Mouse (Mus musculus): Measurements from ENCODE around the gene Gm26602. TPM values are rescaled to one million over a fixed set of nuclear protein-coding genes. Genes with fewer than 3 reads are reported as not detected.

The Gm26602 gene
- polyA plus RNA-seq, 1 experiment from 2014 or later, result 0.96 TPM

DNA sequence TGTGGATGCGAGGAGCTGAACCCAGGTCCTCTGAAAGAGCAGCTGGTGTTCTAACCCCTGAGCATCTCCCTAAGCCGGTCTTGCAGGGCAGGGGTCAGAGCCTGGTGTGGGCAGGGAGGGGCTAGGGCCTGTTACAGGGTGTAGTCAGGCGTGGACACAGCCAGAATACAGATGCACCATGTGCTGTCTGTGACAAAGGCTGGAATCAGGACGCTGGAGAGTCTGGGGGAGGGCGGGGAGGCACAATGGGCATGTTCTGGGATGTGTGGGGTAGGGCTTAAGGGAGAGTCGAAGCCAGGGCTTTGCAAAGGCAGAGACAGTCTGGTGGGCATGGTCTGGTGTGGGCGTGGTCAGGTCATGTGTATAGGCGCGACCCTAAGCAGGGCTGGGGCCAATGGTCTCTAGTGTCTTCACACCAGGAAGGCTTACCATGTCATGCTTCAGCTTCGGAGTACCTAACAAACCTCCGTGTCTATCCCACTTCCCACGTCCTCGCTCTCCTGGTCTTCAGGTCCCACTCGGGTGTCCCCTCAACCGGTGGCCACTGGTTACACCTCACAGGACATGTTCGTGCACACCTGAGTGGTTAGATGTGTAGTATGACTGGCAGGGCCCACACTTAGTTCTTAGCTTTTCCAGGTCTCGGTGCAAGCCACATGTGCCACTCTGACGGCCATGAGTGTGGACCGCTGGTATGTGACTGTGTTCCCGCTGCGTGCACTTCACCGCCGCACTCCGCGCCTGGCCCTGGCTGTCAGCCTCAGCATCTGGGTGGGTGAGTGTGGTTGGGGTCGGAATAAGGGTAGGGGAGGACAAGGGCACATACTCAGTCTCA is 9.6 kb downstream of the Gm26602 start:
- Histone ChIP-seq H3K4me3 (replicated peaks) (peak overlapping the region; percentile 34), H3K27ac (no peak overlapping the region), H3K4me1 (peaks cover 69% of the 10 kb centered on the region), H3K9ac (no peak overlapping the region), H3K9me3 (replicated peaks) (no peaks in the 10 kb centered on the region), H3K36me3 (no peaks in the 10 kb centered on the region), H3K4me2 (peak overlapping the region; percentile 57), H3K27me3 (peaks cover 65% of the 10 kb centered on the region)
- 18% methylated on average over 26 of the region's 26 CpGs for WGBS
- 0 out of 2 replicates have a peak, but pooled peaks have one; percentile 5 for ATAC-seq (replicated peaks; ENCODE audit: low FRiP score)

DNA sequence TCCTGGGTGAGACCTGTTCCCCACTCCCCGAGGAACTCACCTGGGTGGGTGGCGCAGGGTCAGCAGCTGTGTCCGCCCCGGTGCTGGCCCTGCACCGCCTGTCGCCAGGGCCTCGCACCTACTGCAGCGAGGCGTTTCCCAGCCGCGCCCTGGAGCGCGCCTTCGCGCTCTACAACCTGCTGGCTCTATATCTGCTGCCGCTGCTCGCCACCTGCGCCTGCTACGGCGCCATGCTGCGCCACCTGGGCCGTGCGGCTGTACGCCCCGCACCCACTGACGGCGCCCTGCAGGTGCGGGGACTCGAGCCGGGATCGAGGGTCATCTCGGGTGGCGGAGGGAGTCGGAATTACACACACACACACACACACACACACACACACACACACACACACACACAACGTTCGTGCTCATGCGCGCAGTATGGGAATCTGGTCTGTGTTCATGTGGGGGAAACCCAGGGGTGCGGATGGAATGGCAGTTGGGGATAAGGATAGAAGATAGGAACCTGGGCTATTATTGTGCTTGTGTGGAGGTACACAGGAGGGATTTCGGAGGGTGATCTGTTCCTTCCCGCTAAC is 10.4 kb downstream of the Gm26602 start, which contains the start of gene R3hdm4:
Gene R3hdm4, minus strand, starts transcription at position 251 of the 578 bp plus-strand sequence.
- Histone ChIP-seq H3K27me3 (peaks cover 65% of the 10 kb centered on the region), H3K4me3 (replicated peaks) (peak within 1 kb of the TSS; percentile 34), H3K9me3 (replicated peaks) (no peaks in the 10 kb centered on the region), H3K27ac (no peak within 1 kb of the TSS), H3K36me3 (no peaks in the 10 kb centered on the region), H3K9ac (peak within 1 kb of the TSS; percentile 35), H3K4me1 (peaks cover 69% of the 10 kb centered on the region), H3K4me2 (peak within 1 kb of the TSS; percentile 57)
- 5% methylated on average over 40 of the region's 41 CpGs for WGBS
- ATAC-seq (replicated peaks; ENCODE audit: low FRiP score), result no peak

DNA sequence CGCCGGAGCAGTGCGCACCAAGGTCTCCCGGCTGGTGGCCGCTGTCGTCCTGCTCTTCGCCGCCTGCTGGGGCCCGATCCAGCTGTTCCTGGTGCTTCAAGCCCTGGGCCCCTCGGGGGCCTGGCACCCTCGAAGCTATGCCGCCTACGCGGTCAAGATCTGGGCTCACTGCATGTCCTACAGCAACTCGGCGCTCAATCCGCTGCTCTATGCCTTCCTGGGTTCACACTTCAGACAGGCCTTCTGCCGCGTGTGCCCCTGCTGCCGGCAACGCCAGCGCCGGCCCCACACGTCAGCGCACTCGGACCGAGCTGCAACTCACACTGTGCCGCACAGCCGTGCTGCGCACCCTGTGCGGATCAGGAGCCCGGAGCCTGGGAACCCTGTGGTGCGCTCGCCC is 10.9 kb downstream of the Gm26602 start:
- H3K9ac ChIP-seq, result peak overlapping the region; percentile 35
- H3K4me1 ChIP-seq, result peaks cover 71% of the 10 kb centered on the region
- peak overlapping the region; percentile 57 for H3K4me2 ChIP-seq
- no peak overlapping the region for H3K27ac ChIP-seq
- peak overlapping the region; percentile 34 for H3K4me3 ChIP-seq (replicated peaks)
- H3K9me3 ChIP-seq (replicated peaks), result no peaks in the 10 kb centered on the region
- WGBS, result under 1% methylated on average over 34 of the region's 34 CpGs
- no peaks in the 10 kb centered on the region for H3K36me3 ChIP-seq
- H3K27me3 ChIP-seq, result peaks cover 65% of the 10 kb centered on the region
- no peak for ATAC-seq (replicated peaks; ENCODE audit: low FRiP score)

DNA sequence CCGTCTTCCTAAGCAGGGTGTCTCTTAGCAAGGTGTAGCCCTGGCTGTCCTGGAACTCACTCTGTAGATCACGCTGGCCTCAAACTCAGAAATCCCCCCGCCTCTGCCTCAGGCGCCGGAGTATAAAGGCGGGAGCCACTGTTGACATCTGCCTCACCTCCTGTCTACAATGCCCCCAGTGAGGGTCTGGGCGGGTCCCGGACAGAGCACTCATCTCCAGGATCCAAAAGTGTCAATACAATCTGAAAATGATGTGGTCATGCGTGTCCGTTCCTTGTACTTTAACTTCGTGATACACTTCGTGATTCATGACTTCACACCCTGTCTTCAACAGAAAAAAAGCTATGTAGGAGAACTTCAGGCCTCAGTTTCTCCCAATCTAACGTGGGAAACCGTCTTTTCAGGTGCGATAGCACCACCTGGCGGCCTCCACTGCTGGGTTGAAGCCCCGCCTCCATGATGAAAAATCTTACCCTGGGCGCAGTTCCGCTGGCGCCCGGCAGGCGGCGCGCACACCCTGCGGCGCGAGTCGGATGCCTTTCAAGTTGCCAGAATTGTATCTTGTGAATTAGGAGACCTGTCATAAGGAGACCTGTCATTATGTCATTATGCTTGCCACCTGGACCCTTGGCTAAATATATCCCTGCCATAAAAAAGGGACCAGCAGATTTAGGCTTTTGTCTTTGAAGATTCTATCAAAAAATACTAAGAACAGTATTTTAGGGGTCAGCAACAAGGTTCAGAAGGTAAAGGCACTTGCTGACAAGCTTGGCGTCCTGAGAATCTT is 14.5 kb downstream of the Gm26602 start:
- H3K9ac ChIP-seq, result no peak overlapping the region
- 11% methylated on average over 29 of the region's 29 CpGs for WGBS
- no peaks in the 10 kb centered on the region for H3K9me3 ChIP-seq (replicated peaks)
- ATAC-seq (replicated peaks; ENCODE audit: low FRiP score), result no peak
- H3K4me3 ChIP-seq (replicated peaks), result peak overlapping the region; percentile 100; the same call in 1 of the 2 replicates
- peak overlapping the region; percentile 90 for H3K4me2 ChIP-seq
- peaks cover 61% of the 10 kb centered on the region for H3K4me1 ChIP-seq
- peaks cover 34% of the 10 kb centered on the region for H3K27me3 ChIP-seq
- no peaks in the 10 kb centered on the region for H3K36me3 ChIP-seq
- H3K27ac ChIP-seq, result peak overlapping the region; percentile 98; the same call in 1 of the 2 replicates

DNA sequence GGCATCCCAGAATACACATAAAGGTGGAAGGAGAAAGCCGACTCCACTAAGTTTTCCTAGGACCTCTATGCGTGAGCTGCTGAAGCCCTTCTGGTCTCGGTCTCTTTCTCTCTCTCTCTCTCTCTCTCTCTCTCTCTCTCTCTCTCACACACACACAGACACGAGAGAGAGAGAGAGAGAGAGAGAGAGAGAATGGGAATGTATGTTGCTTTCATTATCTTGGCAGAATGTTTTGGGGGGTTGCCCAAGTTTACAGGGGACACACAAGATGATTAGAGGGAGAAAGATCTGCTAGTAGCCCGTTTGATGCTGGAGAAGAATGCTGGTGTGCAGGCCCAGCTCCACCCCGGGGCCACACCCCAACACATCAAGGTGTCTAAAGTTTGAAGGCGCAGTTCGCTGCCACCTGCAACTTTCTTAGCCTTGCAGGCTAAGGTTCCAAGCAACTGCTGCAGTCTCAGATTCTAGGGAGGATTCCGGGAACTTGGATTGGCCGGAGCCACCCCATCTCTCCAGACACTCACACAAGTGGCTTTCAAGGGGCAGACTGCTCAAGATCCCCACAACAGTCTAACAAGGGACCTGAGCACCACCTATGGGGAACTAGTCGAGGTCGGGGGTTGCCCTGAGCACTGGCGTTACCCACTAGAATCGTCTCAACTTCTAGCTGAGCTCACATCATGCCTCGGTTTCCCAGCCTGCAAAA is 15.3 kb downstream of the Gm26602 start:
- 6% methylated on average over 15 of the region's 15 CpGs for WGBS
- peak overlapping the region; percentile 98 for H3K27ac ChIP-seq
- no peak for ATAC-seq (replicated peaks; ENCODE audit: low FRiP score)

DNA sequence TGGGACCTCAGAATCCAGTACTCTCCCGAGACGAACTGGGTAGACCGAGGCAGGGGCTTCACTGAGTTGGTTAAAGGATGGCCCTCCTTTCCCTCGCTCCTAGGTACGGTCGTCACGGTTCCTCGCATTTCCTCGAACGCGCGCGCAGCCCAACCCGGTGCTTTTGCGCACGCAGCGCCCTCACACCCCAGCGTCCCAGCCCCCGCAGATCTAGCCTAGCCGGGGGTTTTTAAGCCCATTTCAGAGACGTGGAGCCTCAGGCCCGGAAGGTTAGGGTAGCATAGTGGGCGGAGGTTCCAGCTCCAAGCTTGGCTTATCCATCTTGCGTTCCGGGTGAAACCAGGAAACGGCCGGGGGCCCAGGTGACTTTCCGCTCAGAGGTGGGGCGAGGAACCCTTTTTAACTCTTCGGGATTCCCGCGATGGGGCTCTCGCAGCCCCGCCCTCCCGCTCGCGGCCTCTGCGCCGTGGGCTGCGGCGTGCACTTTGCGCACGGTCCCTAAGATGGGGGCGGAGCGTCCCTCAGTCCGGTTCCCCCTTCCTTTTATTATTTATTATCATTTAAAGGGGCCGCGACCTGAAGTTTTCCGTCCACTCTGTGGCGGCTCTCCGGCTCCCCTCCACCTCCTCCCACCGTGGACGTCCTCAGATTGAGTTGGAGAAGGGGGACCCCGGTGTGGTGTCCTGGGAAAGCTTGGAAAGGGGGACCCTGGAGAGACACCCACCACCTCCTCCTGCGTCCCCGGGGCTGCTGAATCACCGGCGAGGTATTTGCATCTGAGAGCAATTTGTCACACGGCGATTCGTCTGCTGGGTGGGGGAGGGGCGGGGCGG is 16.1 kb downstream of the Gm26602 start, which contains the start of gene Arid3a:
Gene Arid3a, plus strand, starts transcription at position 553 of the 833 bp plus-strand sequence.
- peak; percentile 60 for ATAC-seq (replicated peaks; ENCODE audit: low FRiP score)
- peak within 1 kb of the TSS; percentile 98 for H3K27ac ChIP-seq
- peaks cover 19% of the 10 kb centered on the region for H3K27me3 ChIP-seq
- peaks cover 61% of the 10 kb centered on the region for H3K4me1 ChIP-seq
- peak within 1 kb of the TSS; percentile 92 for H3K9ac ChIP-seq
- no peaks in the 10 kb centered on the region for H3K9me3 ChIP-seq (replicated peaks)
- WGBS, result under 1% methylated on average over 63 of the region's 63 CpGs
- H3K4me2 ChIP-seq, result peak within 1 kb of the TSS; percentile 90
- H3K36me3 ChIP-seq, result peaks cover 14% of the 10 kb centered on the region
- H3K4me3 ChIP-seq (replicated peaks), result peak within 1 kb of the TSS; percentile 100

More for the DNA sequence above, 15.3 kb downstream of the Gm26602 start:
- Histone ChIP-seq H3K27me3 (peaks cover 27% of the 10 kb centered on the region), H3K36me3 (peaks cover 6% of the 10 kb centered on the region), H3K4me1 (peaks cover 61% of the 10 kb centered on the region), H3K9ac (peak overlapping the region; percentile 92), H3K9me3 (replicated peaks) (no peaks in the 10 kb centered on the region), H3K4me2 (peak overlapping the region; percentile 90), H3K4me3 (replicated peaks) (peak overlapping the region; percentile 100)

DNA sequence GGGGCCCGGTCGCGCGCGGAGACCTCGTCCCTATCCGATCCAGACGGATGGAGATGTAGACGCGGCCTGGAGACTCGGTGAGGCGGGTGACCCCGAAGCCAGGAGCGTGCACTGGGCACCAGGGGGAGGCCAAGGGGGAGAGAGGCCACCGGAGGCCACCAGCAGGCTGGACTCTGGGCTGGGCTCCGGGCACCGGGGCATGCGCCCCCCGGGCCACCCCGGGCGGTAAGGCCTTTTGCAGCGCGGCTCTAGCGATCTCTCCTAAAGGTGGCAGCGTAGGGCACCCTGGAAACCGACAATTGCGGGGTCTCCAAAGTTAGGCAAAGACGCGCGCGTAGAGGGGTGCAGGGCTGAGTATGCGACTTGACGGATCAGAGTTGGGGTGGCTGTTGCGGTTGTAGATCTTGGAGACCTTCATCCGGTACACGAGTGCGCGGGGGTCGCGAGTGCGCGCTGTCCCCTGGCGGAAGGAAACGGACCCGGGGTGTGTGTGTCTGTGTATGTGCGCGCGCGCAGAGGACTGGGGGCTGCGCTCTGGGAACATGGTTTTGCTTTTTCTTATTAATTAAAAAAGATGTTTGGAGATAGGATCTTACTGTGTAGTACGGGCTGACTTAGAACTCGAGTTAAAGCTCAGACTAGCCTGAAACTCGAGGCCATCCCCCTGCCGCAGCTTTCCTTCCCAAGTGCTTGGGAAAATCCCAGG is 16.8 kb downstream of the Gm26602 start:
- Histone ChIP-seq H3K9me3 (replicated peaks) (no peaks in the 10 kb centered on the region), H3K27me3 (peaks cover 12% of the 10 kb centered on the region)

DNA sequence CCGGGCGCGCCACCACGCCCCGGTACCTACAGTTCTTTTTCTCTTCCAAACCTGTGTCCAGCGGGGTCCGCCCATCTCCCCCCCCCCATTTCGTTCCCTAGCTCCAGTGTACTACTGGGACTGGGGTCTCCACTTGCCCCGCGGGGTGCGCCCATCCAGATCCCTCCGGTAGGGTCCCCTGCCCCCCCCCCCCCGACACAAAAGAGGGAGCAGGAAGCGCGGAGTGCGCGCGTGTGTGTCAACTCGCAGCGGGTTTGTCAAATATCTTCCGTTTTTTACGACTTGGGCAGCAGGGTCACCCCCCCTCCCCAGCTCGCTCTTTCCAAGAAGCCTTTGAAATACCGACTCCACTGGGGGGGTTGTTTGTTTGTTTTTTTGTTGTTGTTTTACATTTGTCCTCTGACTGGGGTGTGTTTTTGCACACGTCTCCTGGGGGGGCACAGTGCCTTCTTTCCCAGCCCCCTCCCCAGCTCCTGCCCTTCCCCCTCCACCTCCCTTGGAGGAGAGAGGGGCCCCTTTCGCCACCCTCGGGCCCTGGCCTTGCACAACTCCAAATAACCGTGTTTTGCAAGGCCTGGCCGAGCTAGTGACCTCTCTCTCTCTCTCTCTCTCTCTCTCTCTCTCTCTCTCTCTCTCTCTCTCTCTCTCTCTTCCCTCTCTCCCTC is 17.5 kb downstream of the Gm26602 start:
- 1% methylated on average over 29 of the region's 29 CpGs for WGBS
- H3K4me2 ChIP-seq, result peak overlapping the region; percentile 90
- no peak for ATAC-seq (replicated peaks; ENCODE audit: low FRiP score)
- H3K9ac ChIP-seq, result peak overlapping the region; percentile 92
- H3K9me3 ChIP-seq (replicated peaks), result no peaks in the 10 kb centered on the region
- peak overlapping the region; percentile 100 for H3K4me3 ChIP-seq (replicated peaks)
- peaks cover 28% of the 10 kb centered on the region for H3K36me3 ChIP-seq
- H3K27me3 ChIP-seq, result peaks cover 5% of the 10 kb centered on the region
- H3K27ac ChIP-seq, result peak overlapping the region; percentile 98
- H3K4me1 ChIP-seq, result peaks cover 73% of the 10 kb centered on the region

More for the DNA sequence above, 16.8 kb downstream of the Gm26602 start:
- Histone ChIP-seq H3K9ac (peak overlapping the region; percentile 92), H3K4me1 (peaks cover 66% of the 10 kb centered on the region), H3K4me2 (peak overlapping the region; percentile 90), H3K27ac (peak overlapping the region; percentile 98), H3K36me3 (peaks cover 22% of the 10 kb centered on the region), H3K4me3 (replicated peaks) (peak overlapping the region; percentile 100)
- under 1% methylated on average over 54 of the region's 54 CpGs for WGBS
- peak; percentile 41 for ATAC-seq (replicated peaks; ENCODE audit: low FRiP score)

DNA sequence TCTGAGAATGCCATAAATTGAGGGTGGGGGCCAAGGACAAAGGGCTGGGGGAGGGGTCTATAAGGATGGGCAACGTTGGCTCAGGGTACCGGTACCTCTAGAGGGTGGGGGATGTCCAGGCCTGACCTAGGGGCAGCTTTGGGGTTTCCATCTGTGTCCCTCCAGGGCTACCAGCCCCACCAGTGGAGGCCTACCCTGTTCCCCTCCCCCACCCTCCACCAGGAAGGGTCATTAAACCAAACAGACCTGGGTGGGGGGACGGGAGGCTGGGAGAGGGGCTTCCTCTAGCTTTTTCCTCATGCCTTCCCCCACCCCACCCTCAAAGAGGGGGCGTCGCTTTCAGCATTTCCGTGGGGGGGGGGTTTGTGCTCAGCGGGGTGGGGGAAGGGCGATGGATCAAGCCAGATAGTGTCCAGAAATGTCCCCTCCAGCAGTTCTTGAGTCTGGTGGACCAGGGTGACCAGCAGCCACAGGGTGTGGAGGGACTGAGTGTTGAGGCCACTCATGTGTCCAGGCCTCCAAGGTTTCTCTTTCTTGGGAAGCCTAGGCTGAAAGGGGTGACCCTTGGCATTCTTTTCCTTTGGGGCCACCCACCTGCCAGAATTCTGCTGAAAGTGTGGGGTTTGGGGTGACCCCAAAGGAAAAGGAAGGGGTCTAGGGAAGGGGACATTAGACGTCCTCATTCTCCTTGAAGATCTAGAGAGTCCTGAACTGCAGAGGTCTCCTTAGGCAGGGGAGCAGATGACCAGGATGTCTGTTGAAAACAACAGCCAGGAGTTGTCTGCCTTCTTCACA is 18.4 kb downstream of the Gm26602 start:
- Histone ChIP-seq H3K27me3 (no peaks in the 10 kb centered on the region), H3K4me2 (peak overlapping the region; percentile 90), H3K4me1 (peaks cover 78% of the 10 kb centered on the region), H3K4me3 (replicated peaks) (peak overlapping the region; percentile 100), H3K9me3 (replicated peaks) (no peaks in the 10 kb centered on the region), H3K36me3 (peaks cover 38% of the 10 kb centered on the region), H3K9ac (peak overlapping the region; percentile 38; the same call in 1 of the 2 replicates), H3K27ac (peak overlapping the region; percentile 62)
- 19% methylated on average over 8 of the region's 9 CpGs for WGBS
- ATAC-seq (replicated peaks; ENCODE audit: low FRiP score), result no peak

Data from kidney, embryonic 15.5 days (tissue).